Mouse (Mus musculus) urinary bladder, postnatal 10 days (tissue): ENCODE data around the gene Igsf3.
"Not testable (repeated sequence)": the region's sequence is repeated elsewhere in the genome, so short reads cannot be mapped to it uniquely, and the experiment has no call there.

Experiments used
- DNase-seq: peaks from one replicate; pipeline ENCODE4 v3.0.0; 2022; ENCODE audit warnings: low spot score

Gene Igsf3

DNA sequence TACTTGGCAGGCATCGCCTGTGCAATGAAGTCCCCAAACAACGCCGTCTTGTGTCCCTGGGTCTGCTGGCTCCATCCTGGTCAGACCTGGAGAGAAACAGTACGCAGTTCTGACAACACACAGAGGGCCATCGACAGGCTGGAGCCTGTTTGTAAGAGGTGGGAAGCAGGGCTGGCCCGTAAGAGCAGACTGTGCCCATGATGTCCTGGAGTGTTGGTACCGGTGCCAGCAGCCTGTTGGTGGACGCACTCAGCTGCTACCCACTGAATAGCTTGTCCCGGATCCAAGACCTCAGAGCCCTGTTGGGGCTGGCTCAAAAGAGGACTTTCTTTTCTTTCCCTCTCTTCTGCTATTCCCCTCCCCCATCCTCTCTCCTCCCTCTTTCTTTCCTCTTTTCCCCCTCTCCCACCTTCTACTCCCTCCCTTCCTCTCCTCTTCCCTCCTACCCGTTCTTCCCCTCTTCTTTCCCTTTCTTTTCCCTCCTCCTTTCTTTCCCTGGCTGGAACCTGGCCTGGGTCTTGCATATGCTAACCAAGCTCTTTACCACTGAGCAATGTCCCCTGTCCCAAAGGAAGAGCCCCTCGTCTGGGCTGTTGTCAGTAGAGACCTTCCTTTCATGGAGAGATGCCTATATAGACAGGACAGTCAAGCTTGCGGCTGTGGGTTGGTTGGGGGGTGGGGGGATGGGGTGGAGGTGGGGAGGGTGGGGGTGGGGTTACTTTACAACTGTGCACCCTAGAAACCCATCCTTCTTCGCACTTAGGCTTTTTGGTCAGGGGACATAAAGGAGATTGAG, 27.9 kb downstream of the Igsf3 start:
- no peak for DNase-seq

DNA sequence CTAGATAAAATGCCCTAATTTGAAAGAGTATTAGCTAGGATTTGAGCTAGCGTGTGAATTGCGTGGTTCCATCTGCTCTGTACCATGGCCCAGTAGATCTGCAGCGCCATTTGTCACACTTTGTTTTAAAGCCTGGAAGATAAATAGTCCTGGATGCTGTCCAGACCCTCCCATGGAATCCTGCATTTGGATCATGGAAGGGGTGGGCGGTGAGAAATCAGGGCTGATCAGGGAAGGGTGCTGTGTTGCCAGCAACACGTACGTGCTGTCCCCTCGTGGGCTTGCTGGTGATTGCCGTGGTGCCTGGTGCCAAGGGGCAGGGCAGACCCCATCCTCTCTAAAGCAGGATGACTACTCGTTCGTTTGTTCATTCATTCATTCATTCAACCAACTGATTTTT, 28.6 kb downstream of the Igsf3 start:
- no peak for DNase-seq

DNA sequence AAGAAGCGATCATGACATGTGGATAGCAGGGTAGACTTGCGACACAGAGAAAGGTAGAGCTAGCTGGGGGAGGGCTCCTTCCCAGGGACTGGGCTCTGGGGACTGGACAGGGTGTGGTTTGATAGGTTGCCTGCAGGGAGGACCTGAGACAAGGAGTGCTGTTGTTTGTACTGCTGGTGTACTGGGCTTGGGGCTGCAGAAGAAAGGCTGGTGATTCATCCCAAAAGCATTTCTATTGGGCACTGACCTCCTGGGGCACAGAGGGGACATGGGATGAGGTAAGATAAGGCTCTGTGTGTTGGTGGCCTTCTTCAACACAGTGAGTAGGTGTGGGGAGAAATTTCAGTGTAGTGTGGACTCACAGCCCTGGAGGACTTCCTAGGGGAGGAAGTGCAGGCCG, 29.2 kb downstream of the Igsf3 start:
- no peak for DNase-seq

DNA sequence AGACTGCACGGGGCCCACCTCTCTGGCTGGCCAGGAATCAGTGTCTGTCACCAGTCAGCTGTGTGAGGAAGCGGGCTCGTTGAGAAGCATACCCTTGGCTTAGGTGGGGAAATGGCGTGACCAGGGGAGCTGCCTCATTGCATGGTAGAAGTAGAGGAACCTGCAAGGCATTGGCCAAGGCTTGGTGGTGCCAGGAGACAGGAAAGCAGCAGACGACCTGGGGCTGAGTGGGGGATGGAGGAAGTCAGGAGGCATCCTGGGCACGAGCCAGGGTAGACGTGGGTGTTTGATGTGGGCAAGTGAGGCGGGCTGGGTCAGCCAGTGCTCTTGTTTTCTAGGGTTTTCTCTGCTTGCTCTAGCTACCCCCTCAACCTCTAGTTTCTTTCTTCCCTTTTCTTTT, 30.7 kb downstream of the Igsf3 start:
- DNase-seq: no peak

DNA sequence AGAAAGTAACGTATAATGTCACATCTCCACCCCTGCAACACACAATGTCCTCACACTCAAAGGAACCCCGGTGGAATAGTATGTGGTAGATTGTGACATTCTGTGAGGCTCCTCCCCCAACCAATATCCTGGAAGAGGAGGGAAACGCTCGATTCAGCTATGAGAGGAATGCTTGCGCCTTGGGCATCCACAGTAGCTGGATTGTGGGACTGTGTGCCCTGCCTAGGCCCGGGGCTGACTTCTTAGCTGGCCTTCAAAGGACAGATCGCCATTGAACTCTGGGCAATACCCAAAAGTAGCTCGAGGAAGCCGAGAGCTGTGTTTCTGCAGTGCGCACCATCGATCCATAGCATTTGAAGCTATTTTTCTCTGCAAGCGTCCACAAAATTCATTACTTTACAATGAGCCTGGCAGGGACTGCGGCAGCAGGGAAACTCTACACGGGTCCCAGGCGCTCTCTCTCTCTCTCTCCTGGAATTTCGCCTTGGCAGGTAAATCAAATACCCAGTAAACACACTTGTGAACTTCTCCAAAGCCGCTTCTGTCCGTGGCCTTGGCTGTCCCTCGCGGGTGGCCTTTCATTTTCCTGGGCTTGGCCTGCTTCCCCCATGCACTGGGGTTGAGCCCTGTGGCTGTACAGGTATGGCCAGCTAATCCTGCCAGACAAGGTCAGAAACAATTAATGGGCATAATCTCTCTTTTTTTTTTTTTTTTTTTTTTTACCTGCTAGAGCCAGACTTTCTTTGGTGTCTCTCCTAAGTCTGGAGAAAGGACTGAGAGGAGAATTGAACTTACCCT, 32.3 kb downstream of the Igsf3 start:
- no peak for DNase-seq

DNA sequence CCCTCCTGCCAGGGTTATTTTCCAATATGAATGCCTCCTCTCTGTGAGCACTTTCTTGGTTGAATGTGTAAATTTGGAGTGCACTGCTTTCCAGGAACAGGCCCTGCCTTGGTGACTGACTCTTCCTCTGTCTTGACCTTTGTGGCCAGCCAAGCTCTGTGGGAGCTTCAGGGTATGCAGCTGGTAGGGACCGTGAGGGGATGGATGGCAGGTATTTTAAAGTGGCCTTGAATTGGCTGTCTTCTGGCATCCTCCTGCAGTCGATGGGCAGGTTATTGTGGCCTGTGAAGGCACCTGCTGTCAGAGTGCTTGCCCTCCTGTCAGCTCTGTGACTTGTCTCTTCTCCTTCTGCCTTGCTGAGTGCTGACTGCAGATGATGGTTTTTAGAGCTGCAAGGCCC, 33.3 kb downstream of the Igsf3 start:
- no peak for DNase-seq

DNA sequence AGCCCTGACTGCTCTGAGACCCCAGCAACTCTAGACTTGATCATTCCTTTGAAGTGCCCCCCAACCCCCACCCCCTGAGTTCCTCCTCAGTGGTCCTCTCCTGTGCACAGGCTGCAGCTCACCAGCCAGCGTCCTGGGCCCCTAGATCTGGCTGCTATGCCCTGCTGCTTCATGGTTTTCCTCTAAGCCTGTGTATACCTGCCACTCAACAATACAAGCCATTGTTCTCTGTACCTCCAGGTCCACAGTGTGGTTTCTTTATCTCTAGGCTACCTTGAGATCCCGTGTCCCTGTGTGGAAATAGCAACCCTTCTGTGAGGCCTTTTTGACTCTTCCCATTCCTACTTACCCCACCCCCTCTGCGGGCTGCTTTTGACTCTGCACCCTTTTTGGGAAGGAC, 33.9 kb downstream of the Igsf3 start:
- DNase-seq: no peak

DNA sequence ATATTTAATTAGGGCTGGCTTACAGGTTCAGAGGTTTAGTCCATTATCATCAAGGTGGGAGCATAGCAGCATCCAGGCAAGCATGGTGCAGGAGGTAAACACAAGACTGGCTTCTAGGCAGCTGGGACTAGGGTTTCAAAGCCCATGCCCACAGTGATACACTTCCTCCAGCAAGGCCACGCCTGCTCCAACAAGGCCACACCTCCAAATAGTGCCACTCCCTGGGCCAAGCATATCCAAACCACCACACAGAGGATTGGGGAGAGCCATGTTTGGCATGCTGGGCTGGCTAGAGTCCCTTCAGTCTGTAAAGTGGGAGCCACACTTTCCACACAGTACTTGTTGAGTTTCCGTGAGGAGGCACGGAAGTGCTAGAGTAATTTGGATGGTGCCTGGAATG, 34.7 kb downstream of the Igsf3 start:
- DNase-seq: no peak

DNA sequence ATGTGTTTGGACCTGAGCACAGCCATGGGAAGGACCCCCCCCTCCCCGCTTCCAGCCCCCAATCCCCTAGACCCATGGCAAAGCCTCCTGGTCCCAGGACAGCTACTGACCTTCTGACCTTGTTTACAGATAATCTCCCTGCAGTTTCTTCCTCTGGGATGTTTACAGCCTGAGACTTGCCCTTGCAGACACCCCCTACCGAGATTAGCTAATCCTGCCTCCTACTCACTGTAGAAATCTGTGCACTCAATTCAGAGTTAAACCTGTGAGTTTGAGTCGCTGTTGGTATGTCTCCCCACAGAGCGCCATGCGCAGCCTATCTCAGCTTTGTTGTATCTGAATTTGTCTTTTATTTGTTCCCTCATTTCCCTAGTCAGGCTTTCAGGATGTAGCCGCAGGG, 35.2 kb downstream of the Igsf3 start:
- DNase-seq: no peak

DNA sequence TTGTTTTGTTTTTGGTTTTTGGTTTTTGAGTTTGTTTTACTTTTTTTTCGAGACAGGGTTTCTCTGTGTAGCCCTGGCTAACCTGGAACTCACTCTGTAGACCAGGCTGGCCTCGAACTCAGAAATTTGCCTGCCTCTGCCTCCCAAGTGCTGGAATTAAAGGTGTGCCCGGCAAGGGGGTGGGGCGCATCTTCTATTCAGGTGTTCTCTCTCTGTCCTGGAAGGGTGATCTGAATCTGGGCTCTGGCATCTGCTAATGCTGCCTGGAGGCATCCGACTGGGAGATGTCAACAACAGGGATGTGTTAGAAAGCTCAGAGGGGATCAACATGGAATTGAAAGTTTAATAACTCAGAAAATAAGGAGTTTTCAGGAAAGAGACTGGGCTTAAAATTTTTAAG, 36.1 kb downstream of the Igsf3 start:
- DNase-seq: not testable (repeated sequence)

DNA sequence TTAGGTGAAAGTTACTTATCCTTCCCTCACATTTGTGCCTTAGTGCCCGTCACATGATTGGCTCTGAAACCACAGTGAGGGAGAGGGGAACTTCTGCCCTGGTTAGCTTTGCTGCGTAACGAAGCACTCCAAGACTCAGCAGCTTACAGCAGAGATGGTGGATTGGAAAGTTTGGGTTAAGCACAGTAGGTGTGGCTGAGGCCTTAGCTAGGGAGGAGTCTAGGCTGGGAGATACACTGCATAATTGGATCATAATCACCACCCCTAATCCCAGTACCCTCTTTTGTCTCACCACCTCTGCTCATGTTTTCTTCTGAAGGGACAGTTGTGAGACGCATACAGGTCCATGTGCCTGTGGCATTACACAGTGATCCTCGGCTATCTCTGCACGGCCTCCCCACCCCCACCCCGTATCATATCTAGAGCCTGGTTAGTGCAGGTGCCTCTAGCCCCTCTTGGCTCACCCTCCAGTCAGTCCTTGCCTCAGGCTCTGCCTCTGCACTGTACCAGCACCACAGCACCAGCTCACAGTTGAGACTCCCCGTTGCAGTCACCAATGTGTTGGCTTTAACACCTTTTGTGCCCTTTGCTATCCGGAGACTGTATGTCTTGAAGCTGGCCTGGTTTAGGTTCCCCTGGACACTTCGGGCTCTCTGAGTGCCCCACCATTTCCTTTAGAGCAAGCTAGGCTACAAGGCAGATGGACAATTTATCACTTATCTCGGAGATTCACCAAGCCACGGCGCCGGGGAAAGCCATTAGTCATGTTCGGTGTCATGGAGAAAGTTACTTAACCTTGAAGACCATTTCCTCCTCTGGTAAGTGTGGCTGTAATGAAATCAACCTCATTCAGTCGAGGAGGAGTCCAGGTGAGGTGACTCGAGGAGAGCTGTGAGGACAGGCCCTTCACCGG, 42.1 kb downstream of the Igsf3 start:
- DNase-seq: no peak

DNA sequence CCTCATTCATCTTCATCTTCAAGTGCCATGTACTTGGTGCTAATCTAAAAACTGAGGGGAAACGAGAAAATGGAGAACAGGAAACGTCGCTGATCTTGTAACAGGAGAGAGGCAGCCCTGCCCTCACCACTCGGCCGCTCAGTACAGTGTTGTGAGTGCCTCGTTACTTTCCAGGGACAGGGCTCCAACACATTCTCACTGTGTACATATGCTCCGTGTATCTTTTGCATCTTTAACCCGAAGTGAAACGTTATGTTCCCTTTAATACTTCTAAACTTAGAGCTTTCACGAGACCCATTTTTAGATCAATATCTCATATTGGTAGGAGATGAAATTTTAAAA, 42.7 kb downstream of the Igsf3 start:
- no peak for DNase-seq

DNA sequence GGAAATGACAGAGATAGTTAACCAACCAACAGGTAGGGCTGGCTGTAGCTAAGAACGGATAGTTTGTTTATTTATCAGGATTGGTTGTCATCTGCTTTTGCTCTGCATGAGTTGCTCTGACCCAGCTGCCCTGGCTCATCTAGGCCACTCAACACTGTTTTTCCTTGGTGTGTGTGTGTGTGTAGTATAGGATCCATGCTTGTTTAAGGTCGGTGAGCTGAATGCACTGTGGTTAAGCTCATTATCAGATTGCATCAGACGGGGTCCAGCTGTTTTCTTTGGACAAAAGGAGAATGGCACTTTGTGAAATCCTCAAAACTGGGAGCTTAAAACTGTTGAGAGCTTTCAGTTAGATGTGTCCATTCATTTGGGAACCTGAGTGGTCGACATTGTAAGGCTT, 46.3 kb downstream of the Igsf3 start:
- no peak for DNase-seq

DNA sequence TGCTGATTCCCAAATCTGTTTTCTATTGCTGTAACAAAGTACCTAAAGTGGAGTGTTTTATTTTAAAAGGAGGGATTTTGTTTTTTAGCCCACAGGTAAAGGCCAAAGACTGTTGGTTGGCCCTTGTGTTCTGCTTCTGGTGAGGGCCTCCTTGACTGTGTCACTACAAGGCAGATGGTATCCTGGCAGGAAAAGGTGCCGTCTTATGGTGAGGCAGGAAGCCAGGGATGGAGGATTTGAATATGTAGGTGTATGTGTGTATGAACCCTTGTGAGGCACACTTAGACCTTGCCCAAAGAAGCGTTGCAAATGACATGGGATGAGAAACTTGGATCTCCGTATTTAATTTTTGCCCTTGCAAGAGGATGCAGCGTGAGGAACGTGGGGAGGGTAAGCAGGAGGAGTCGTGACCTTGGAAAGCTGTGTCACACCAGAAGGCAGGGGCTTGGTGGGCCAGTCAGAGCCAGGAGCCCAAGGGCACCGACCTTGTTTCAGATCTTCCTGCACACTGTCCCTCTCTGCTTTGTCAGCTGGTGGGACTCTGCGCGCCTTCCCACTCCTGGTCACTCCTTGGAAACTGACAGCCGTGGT, 47.5 kb downstream of the Igsf3 start:
- DNase-seq: no peak

DNA sequence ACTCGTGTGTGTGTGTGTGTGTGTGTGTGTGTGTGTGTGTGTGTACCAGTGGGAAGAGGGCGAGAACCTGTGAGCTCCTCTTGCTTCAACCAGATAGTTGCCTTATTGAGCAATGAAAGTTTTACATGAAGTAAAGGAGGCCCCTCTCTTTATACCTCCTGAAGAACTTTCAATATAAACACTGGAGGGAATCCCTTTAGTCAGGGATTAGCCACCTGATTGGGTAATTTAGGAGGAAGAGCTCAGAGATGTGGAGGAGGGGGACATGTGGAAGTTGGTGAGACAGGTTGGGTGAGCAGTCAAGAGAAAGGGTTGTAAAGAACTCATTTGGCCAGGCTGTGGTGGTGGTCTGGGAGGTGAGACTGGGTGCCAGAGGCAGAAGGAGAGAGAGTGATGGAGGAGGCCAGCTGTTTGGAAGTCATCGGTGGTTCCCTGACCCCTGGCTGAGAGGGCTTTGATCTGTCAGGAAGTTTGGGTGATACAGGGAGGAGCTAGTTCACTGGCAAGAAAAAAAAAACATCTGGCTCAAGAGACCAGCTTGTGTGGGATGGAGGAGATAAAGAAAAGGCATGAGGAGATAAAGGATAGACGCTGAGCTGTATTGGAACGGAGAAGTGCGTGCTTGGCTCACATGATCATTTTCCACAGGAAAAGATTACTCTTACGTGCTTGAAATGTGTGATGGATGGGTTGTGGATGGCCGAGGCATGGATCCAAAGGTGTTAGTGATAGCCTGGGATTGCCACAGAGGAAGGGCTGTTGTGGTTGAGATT, 53.3 kb downstream of the Igsf3 start:
- no peak for DNase-seq

DNA sequence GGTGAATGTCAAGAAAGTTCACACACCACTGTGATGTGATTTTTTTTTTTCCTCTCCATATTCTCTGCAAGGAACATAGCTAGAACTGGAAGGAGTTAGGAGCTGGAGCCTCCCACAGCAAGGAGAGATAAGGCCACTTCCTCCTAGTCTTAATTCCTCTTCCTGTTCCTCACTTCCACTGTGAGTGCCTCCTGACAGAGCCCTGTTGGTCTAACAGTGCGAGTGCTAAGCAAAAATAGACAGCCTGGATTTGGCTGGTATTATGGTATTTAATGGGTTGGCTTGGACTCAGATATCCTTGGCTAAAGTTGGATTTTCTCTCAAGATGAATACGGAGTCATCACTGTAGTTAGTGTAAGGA, 53.9 kb downstream of the Igsf3 start:
- DNase-seq: no peak

DNA sequence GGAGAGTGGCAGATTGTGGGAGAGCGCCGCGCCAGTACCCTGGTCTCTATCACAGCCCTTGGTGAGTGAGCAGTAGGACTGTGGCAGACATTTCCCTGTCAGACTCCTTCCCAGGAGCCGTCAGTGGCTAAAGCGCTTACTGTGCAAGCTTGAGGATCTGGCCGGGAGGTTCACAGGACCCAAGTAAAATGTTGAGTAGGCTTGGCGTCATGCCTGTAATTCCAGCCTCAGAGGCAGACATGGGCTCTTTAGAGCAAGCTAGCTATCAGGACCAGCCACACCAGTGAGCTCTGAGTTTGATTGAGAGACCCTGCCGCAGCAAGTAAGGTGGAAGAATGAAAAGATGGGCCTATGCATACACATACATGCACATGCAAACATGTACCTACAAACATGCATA, 58.8 kb downstream of the Igsf3 start:
- DNase-seq: no peak

DNA sequence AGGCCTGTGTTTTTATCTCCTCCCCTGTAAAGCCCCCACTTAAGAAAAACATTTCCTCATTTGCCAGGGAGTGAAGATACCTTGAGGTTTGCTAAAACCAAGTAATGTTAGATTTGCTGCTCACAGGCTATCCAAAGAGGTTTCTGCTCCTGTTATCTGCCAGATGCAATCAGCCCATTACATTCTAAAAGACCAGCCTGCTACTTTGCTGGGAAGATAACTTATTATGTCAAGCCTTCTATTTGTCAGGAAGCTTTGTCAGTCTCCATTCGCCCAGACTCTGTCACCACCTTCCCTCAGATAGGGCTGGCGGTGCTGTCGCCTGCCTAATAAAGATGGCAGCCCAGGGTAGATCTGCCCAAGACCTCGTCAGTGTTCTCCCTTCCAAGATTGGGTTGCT, 59.6 kb downstream of the Igsf3 start:
- DNase-seq: no peak

DNA sequence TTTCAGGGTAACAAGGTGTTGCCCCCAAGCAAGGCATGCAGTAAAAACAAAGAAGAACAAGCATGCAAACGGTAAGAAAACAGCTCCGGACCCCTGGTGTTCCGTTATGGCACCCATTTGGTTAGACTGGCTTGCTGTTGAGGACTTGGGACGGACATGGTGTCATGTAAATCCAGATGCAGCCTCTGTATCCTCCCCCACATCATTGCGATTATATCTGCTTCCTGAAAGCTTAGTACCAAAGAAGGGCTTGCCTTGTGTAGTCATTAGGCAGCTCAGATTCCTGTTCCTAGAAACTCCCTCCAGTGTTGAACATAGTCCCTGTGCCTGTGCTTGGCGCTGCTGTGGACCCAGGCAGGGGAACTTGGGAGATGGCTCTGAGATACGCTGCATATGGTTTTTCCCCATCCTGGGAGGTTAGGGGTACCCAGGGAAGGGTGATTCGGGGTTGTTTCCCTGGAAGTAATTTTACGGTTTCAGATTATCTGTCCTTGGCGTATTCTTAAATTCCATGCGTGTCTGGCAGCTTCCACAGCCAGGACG, 60.2 kb downstream of the Igsf3 start:
- DNase-seq: no peak

DNA sequence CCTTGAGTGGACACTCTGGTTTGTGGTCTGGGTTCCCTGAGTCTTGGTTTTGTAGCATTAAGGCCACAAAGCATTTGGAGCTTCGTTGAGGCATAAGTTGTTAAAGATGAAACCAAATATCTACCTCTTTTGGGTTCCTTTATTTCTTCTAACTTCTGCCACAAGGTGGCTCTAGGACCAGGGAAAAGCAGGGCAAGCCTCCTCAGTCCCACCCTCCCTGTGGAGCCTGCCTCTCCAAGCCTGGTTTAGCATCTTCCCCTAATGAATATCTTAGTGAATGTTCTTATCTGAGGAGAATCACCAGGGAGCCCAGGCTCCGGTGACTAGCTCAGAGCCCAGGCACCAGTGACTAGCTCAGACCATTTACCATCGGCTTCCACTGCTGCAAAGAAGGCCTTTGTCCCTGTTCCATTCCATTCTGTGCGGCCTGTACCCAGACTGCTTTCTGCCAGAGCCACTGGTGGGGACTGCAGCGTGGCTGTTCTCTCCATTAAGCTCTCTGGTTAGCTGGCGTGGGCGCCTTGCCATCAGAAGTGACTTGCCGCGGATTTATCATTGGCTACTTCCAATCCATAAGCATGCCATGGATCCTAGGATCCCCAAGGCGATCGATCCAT, 66.5 kb downstream of the Igsf3 start:
- no peak for DNase-seq

DNA sequence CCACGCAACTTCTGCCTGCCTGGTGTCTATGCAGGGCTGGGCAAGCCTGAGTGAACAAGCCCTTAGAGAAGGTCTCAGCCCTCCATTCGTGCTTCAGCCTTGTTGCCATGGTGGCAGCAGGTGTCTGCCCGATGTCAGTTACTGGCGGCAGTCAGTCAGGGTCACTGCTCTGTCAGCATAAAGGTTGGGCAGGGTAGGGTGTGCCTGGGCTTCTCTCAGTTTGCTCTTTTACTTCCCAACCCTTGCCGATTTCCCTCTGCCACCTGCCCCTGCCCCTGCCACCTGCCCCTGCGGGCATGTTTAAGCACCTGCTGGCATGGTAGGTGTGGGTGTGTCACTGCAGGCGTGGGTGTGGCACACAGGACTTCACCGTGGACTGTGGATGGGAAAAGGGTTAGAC, 67.6 kb downstream of the Igsf3 start:
- no peak for DNase-seq
